Mouse (Mus musculus) E14TG2a.4 (cell line): ENCODE results near the gene Khnyn.

ENCODE experiments used
- CTCF ChIP-seq: conservative IDR thresholded peaks from 2 replicates; pipeline ENCODE4 v1.5.1; 2014; ENCODE audit warnings: low read length
- NANOG ChIP-seq: IDR thresholded peaks from 2 replicates; pipeline ENCODE4 v1.6.1; 2014; ENCODE audit warnings: borderline replicate concordance, low read length, mixed read lengths

GRCm38 (mm10) chr14:55898947-55899346 is 14.2 kb downstream of the Khnyn start:
- no peak for TF ChIP-seq NANOG
- TF ChIP-seq CTCF, result no peak
